ENCODE assay signal across 8 mouse cellular contexts in the genomic region with DNA sequence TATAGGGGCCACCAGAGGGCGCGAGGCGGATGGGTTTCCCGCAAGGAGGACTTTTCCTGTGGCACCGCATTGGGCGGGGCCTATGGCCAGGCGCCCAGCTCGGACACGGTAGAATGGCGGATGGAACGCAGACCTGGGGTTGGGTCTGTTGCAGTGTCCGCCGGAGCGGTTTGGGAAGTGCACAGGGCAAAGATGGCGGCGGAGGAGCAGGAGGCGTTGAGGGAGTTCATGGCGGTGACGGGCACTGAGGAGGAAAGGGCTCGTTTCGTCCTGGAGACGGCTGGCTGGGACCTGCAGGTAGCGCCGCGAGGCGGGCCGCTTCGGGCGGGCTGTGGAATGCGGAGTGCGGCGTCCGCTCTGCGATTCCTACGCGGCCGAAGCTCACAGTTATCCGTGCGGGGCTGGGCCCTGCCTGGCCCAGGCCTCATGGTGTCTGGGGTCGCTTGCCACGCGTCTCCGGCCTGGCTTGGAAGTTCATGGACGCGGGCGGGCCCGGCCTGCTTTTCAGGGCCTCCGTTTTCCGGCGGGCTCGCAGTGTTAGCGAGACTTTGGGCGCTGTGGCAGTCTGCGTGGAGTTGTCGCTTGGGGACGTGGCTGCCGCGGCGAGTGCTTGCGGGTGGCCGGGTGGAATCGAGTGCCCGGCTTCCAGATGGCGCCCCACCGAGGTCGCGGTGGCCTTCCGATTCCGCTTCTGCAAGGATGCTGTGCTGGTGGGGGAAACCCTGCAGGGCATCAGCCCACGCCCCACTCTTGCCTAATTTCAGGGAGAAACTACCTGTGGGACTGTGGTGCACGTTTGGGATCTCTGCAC. TPM values are rescaled to one million over a fixed set of nuclear protein-coding genes. Genes with fewer than 3 reads are reported as not detected.
DNase-seq lines count a peak whose midpoint lies in the region; ATAC-seq lines count a peak whose summit lies in the region.
"Not testable (repeated sequence)": the region's sequence is repeated elsewhere in the genome, so short reads cannot be mapped to it uniquely, and the experiment has no call there.

No protein-coding gene starts in this region.

- peak overlapping the region; percentile 64 for H3K4me2 ChIP-seq in heart, embryonic 13.5 days
- peak overlapping the region; percentile 69 for H3K4me2 ChIP-seq in liver, embryonic 12.5 days
- peak overlapping the region; percentile 45 for H3K4me2 ChIP-seq in stomach, embryonic 15.5 days

- H3K4me1 ChIP-seq in brown adipose tissue, adult 24 weeks (ENCODE audit: control insufficient read depth, insufficient read depth, insufficient read length, low read length); heart, embryonic 13.5 days; liver, embryonic 12.5 days; stomach, embryonic 15.5 days: not testable (repeated sequence)

- not testable (repeated sequence) for H3K9me3 ChIP-seq in heart, embryonic 13.5 days; liver, embryonic 12.5 days (replicated peaks); stomach, embryonic 15.5 days

- peak; percentile 100 for ATAC-seq in heart, embryonic 13.5 days (ENCODE audit: extremely low read depth, insufficient number of reproducible peaks, low FRiP score, low TSS enrichment)
- peak; percentile 100 for ATAC-seq in liver, embryonic 12.5 days
- peak; percentile 100 for ATAC-seq in stomach, embryonic 15.5 days (ENCODE audit: insufficient read depth, low FRiP score, low read depth)

- not testable (repeated sequence) for H3K36me3 ChIP-seq in heart, embryonic 13.5 days; liver, embryonic 12.5 days; stomach, embryonic 15.5 days

- peak overlapping the region; percentile 73 for H3K27ac ChIP-seq in brown adipose tissue, adult 24 weeks (replicated peaks; ENCODE audit: low read depth, low read length)
- H3K27ac ChIP-seq in heart, embryonic 13.5 days (replicated peaks): peak overlapping the region; percentile 79
- peak overlapping the region; percentile 76 for H3K27ac ChIP-seq in liver, embryonic 12.5 days
- peak overlapping the region; percentile 78 for H3K27ac ChIP-seq in stomach, embryonic 15.5 days

- DNase-seq in CD4-positive, CD25-positive, alpha-beta regulatory T cell, adult 2 months (ENCODE audit: low read depth, low spot score): peak; percentile 94
- peak; percentile 57 for DNase-seq in fat pad, adult 2 months (ENCODE audit: extremely low read depth, low read depth, low spot score)
- DNase-seq in kidney, postnatal 10 days: peak; percentile 98
- DNase-seq in natural killer cell, adult 2 months (ENCODE audit: low spot score in 2 of 2): peak; percentile 96 to 98

- peak overlapping the region; percentile 88 for H3K4me3 ChIP-seq in brown adipose tissue, adult 24 weeks (ENCODE audit: insufficient read depth, low read depth, low read length)
- peak overlapping the region; percentile 58 for H3K4me3 ChIP-seq in heart, embryonic 13.5 days
- peak overlapping the region; percentile 70 for H3K4me3 ChIP-seq in liver, embryonic 12.5 days
- H3K4me3 ChIP-seq in stomach, embryonic 15.5 days (replicated peaks): peak overlapping the region; percentile 62

- 9% methylated on average over 71 of the region's 71 CpGs for WGBS in heart, embryonic 13.5 days
- WGBS in liver, embryonic 12.5 days (ENCODE audit: insufficient replicate concordance): 10% methylated on average over 71 of the region's 71 CpGs
- WGBS in stomach, embryonic 15.5 days: 11% methylated on average over 71 of the region's 71 CpGs

- H3K9ac ChIP-seq in heart, embryonic 13.5 days: peak overlapping the region; percentile 87
- H3K9ac ChIP-seq in liver, embryonic 12.5 days: peak overlapping the region; percentile 83
- peak overlapping the region; percentile 69 for H3K9ac ChIP-seq in stomach, embryonic 15.5 days

- not testable (repeated sequence) for H3K27me3 ChIP-seq in heart, embryonic 13.5 days (replicated peaks); liver, embryonic 12.5 days (replicated peaks); stomach, embryonic 15.5 days (replicated peaks)

RNA-seq across cellular contexts. Expression of a gene that starts 55.4 kb away (rescaled TPM):
- polyA plus RNA-seq in brown adipose tissue, adult 24 weeks (2012; ENCODE audit: insufficient read depth, insufficient read length, missing spikeins): not detected in 2 replicates
- not detected in 2 replicates for polyA plus RNA-seq in heart, embryonic 13.5 days (2015; fragmentation: Nextera tagmentation; extraction: Ambion mirVana)
- polyA plus RNA-seq in liver, embryonic 12.5 days (2016; fragmentation: Nextera tagmentation; extraction: Ambion mirVana): not detected in 2 replicates
- polyA plus RNA-seq in stomach, embryonic 15.5 days (2015; fragmentation: Nextera tagmentation; extraction: Ambion mirVana): 0.08 TPM in 1 of 2 replicates, not detected in the other

Comparison
In these comparisons a context has a peak if more than half of its experiments do, and no peak if none do; other contexts are left out.
1. Peak in every context shown above with its lines: DNase-seq, ATAC-seq, H3K4me3 ChIP-seq and H3K27ac ChIP-seq.